Mouse (Mus musculus) intestine, embryonic 14.5 days (tissue): ENCODE measurements around the gene Aipl1. TPM values are rescaled to one million over a fixed set of nuclear protein-coding genes. Genes with fewer than 3 reads are reported as not detected.

ENCODE experiments used
- ATAC-seq: fragments of 200-750 bp; cut with Nextera tagmentation; replicated peaks from 2 replicates; pipeline ENCODE4 v1.8.0; 2017; ENCODE audit warnings: low read depth, moderate number of reproducible peaks, moderate TSS enrichment, moderate library complexity; ENCODE audit not compliant: low FRiP score, low TSS enrichment
- DNase-seq: peaks from one replicate; pipeline ENCODE4 v3.0.0-alpha.2; 2018; ENCODE audit warnings: low spot score
- H3K27ac ChIP-seq: fragments of 300-500 bp; sonication (generic); 2 replicates; pipeline ENCODE4 v1.5.1; 2014; ENCODE audit warnings: low read depth, mild to moderate bottlenecking, control low read depth
- H3K27me3 ChIP-seq: fragments of 300-500 bp; sonication (generic); replicated peaks from 2 replicates; pipeline ENCODE4 v1.6.1; 2014; ENCODE audit warnings: low read length, control low read depth; ENCODE audit not compliant: control insufficient read depth, insufficient read depth
- H3K36me3 ChIP-seq: fragments of 300-500 bp; sonication (generic); 2 replicates; pipeline ENCODE4 v1.6.1; 2014; ENCODE audit warnings: low read length, control low read depth; ENCODE audit not compliant: control insufficient read depth, insufficient read depth
- H3K4me1 ChIP-seq: fragments of 300-500 bp; sonication (generic); replicated peaks from 2 replicates; pipeline ENCODE4 v1.6.1; 2014; ENCODE audit warnings: low read length, control low read depth, mixed read lengths; ENCODE audit not compliant: control insufficient read depth, insufficient read depth
- H3K4me2 ChIP-seq: fragments of 300-500 bp; sonication (generic); 2 replicates; pipeline ENCODE4 v1.6.1; 2014; ENCODE audit warnings: low read length
- H3K4me3 ChIP-seq: fragments of 300-500 bp; sonication (generic); 2 replicates; pipeline ENCODE4 v1.5.1; 2014; ENCODE audit warnings: low read depth, low read length, control low read depth, mixed read lengths
- H3K9ac ChIP-seq: fragments of 300-500 bp; sonication (generic); 2 replicates; pipeline ENCODE4 v1.6.1; 2014; ENCODE audit warnings: mild to moderate bottlenecking, low read length
- H3K9me3 ChIP-seq: fragments of 300-500 bp; sonication (generic); 2 replicates; pipeline ENCODE4 v1.6.1; 2016; ENCODE audit warnings: low read length, control low read depth; ENCODE audit not compliant: control insufficient read depth
- WGBS: fragments of 180-500 bp; shearing (Covaris S2); extraction: QIAGEN DNeasy Blood & Tissue Kit; methylation state at CpG from one replicate; pipeline ENCODE4 v1.1.7; 2014; 5-methylcytosine and 5-hydroxymethylcytosine counted together
- polyA plus RNA-seq: library from polyadenylated mRNA; unstranded; fragments of >200 nt; fragmentation: Nextera tagmentation; extraction: Ambion mirVana; gene quantifications from 2 replicates; pipeline ENCODE4 v1.2.1, GENCODE M21; 2014

Gene Aipl1
- polyA plus RNA-seq, 1 experiment from 2014 or later: 0.30 TPM

DNA sequence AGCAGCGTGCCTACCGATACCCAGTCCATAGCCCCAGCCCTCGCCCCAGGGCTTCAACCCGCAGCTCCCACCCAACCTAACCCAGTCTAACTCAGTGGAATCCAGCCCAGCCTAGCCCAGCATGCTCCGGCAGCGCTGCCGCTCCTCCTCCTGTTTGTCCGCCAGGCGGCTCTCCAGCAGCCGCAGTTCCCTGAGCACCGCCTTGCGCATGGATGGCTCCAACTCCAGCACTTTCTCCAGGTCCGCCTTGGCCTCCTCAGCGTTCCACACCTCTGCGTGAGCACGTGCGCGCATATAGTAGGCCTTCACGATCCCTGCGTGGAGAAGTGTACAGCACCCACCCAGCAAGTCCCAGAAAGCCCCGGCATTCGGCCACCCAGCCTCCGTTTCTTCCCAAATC lies 8.2 kb downstream of the Aipl1 start:
- Histone ChIP-seq H3K9ac (no peak overlapping the region), H3K36me3 (no peaks in the 10 kb centered on the region), H3K9me3 (no peaks in the 10 kb centered on the region), H3K4me2 (no peak overlapping the region), H3K27me3 (0 out of 2 replicates have a peak, but pooled peaks cover 5% of the 10 kb centered on the region), H3K27ac (no peak overlapping the region), H3K4me3 (no peak overlapping the region), H3K4me1 (no peaks in the 10 kb centered on the region)
- 0 out of 2 replicates have a peak, but pooled peaks have one; percentile 29 for ATAC-seq
- peak; percentile 60 for DNase-seq
- WGBS: 17% methylated on average over 23 of the region's 23 CpGs

GRCm38 (mm10) chr11:72027836-72028235 lies 9.5 kb downstream of the Aipl1 start:
- ATAC-seq: no peak
- no peak overlapping the region for H3K27ac ChIP-seq
- 68% methylated on average over 9 of the region's 9 CpGs for WGBS

GRCm38 (mm10) chr11:72026516-72026915 lies 10.8 kb downstream of the Aipl1 start:
- no peak overlapping the region for H3K9ac ChIP-seq
- no peaks in the 10 kb centered on the region for H3K4me1 ChIP-seq
- ATAC-seq: no peak
- DNase-seq: no peak
- no peak overlapping the region for H3K4me3 ChIP-seq
- H3K9me3 ChIP-seq: no peaks in the 10 kb centered on the region
- H3K27me3 ChIP-seq: 0 out of 2 replicates have a peak, but pooled peaks cover 5% of the 10 kb centered on the region
- H3K4me2 ChIP-seq: no peak overlapping the region
- no peak overlapping the region for H3K27ac ChIP-seq
- WGBS: 89% methylated on average over 9 of the region's 9 CpGs
- no peaks in the 10 kb centered on the region for H3K36me3 ChIP-seq

More at GRCm38 (mm10) chr11:72027836-72028235, 9.5 kb downstream of the Aipl1 start:
- Histone ChIP-seq H3K4me1 (no peaks in the 10 kb centered on the region), H3K4me3 (no peak overlapping the region), H3K9me3 (no peaks in the 10 kb centered on the region), H3K27me3 (0 out of 2 replicates have a peak, but pooled peaks cover 5% of the 10 kb centered on the region), H3K9ac (no peak overlapping the region), H3K36me3 (no peaks in the 10 kb centered on the region), H3K4me2 (no peak overlapping the region)
- DNase-seq: no peak

DNA sequence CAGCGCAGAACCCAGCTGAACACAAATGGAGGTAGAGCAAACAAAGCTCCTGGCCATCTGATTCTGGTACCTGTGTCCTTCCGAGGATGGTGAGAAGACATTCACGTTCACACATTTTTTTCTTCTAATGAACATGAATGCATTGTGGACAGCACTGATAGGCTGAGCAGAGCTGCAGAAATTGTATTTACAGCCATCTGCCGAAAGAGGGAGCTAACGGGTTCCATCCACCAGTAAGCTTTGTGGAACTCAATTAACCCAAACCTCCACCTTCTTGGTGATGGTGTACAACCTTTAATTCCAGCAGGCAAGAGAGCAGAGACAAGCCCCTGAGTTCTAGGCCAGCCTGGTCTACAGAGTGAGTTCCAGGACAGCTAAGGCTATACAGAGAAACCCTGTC lies 11.5 kb downstream of the Aipl1 start:
- no peaks in the 10 kb centered on the region for H3K4me1 ChIP-seq
- no peak for DNase-seq
- H3K9me3 ChIP-seq: no peaks in the 10 kb centered on the region
- H3K4me2 ChIP-seq: no peak overlapping the region
- 43% methylated on average over 5 of the region's 5 CpGs for WGBS
- H3K9ac ChIP-seq: no peak overlapping the region
- no peaks in the 10 kb centered on the region for H3K36me3 ChIP-seq
- H3K4me3 ChIP-seq: no peak overlapping the region
- no peak overlapping the region for H3K27ac ChIP-seq
- ATAC-seq: no peak
- H3K27me3 ChIP-seq: 0 out of 2 replicates have a peak, but pooled peaks cover 5% of the 10 kb centered on the region

- H3K4me2 ChIP-seq: no peak overlapping the region
- no peak overlapping the region for H3K4me3 ChIP-seq
- H3K27me3 ChIP-seq: no peaks in the 10 kb centered on the region
- H3K4me1 ChIP-seq: no peaks in the 10 kb centered on the region
- H3K9ac ChIP-seq: no peak overlapping the region
- H3K9me3 ChIP-seq: no peaks in the 10 kb centered on the region
- WGBS: 26% methylated on average over 5 of the region's 5 CpGs
- ATAC-seq (0 out of 2 replicates have a peak, but pooled peaks have one; percentile 33), DNase-seq (no peak)
- H3K27ac ChIP-seq: no peak overlapping the region
- no peaks in the 10 kb centered on the region for H3K36me3 ChIP-seq
These were observed 13.0 kb downstream of the Aipl1 start for GRCm38 (mm10) chr11:72024193-72024781.

DNA sequence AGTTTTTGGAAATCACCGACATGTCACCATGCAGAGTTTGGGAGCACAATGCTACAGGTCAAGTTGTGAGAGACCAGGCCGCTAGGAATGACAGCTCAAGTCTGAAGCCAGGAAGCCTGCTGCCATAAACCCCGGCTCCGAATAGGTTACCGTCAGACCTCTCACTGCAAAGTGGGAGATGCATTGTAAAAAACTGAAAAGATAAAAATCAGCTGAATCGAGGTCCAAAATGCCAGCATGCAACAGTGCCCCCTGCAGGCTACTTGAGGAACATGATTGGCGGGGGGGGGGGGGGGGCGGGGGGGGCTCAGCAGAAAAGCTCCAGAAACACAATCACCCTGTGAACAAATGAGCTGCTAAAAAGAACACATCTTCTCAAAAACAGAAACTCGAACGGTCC lies 13.7 kb downstream of the Aipl1 start:
- Histone ChIP-seq H3K27me3 (no peaks in the 10 kb centered on the region), H3K36me3 (no peaks in the 10 kb centered on the region), H3K4me2 (no peak overlapping the region), H3K4me3 (no peak overlapping the region), H3K9me3 (no peaks in the 10 kb centered on the region), H3K4me1 (no peaks in the 10 kb centered on the region), H3K27ac (no peak overlapping the region), H3K9ac (no peak overlapping the region)
- DNase-seq (no peak), ATAC-seq (no peak)
- 33% methylated on average over 10 of the region's 10 CpGs for WGBS

GRCm38 (mm10) chr11:72022827-72023226 lies 14.5 kb downstream of the Aipl1 start:
- Histone ChIP-seq H3K4me1 (no peaks in the 10 kb centered on the region), H3K9ac (no peak overlapping the region), H3K36me3 (no peaks in the 10 kb centered on the region), H3K9me3 (no peaks in the 10 kb centered on the region), H3K4me3 (no peak overlapping the region), H3K27me3 (no peaks in the 10 kb centered on the region), H3K4me2 (no peak overlapping the region), H3K27ac (no peak overlapping the region)
- DNase-seq (no peak), ATAC-seq (no peak)
- WGBS: 75% methylated on average over 6 of the region's 6 CpGs

GRCm38 (mm10) chr11:72021015-72021414 lies 16.3 kb downstream of the Aipl1 start:
- ATAC-seq (no peak), DNase-seq (no peak)
- Histone ChIP-seq H3K4me1 (no peaks in the 10 kb centered on the region), H3K4me3 (no peak overlapping the region), H3K9me3 (no peaks in the 10 kb centered on the region), H3K27ac (no peak overlapping the region), H3K27me3 (no peaks in the 10 kb centered on the region), H3K9ac (no peak overlapping the region), H3K36me3 (no peaks in the 10 kb centered on the region), H3K4me2 (no peak overlapping the region)
- WGBS: 63% methylated on average over 4 of the region's 4 CpGs

DNA sequence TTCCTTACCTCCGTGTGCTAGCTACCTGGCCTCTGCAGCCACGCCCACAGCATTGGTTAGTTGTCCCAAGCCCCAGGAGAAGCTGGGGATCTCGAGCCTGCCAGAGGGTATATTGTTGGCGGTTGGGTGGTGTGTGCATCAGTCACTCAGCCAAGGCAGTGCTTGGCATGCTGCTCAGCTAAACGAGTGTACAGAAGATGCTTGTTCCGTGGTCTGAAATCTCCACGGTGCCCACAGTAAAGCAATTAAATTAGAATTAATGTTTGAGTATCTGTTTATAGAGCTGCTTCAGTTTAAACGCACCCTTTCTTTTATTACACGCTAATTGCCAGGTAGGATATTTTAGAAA lies 20.1 kb downstream of the Aipl1 start:
- WGBS: 66% methylated on average over 9 of the region's 9 CpGs
- Histone ChIP-seq H3K27ac (no peak overlapping the region), H3K36me3 (no peaks in the 10 kb centered on the region), H3K9me3 (no peaks in the 10 kb centered on the region), H3K4me3 (no peak overlapping the region), H3K9ac (no peak overlapping the region), H3K4me2 (no peak overlapping the region), H3K27me3 (no peaks in the 10 kb centered on the region), H3K4me1 (no peaks in the 10 kb centered on the region)
- no peak for ATAC-seq
- DNase-seq: no peak
